Mouse (Mus musculus) G1E (cell line): Measurements from ENCODE around the gene Pde1c.

Experiments used
- CTCF ChIP-seq: IDR thresholded peaks from 2 replicates; pipeline ENCODE4 v1.5.1; 2012; ENCODE audit warnings: low read depth, low read length, inconsistent platforms, mixed read lengths
- GATA1 ChIP-seq: IDR thresholded peaks from 2 replicates; pipeline ENCODE4 v1.6.1; 2012; ENCODE audit warnings: borderline replicate concordance, low read length, inconsistent platforms, mixed read lengths
- GATA2 ChIP-seq: IDR thresholded peaks from 2 replicates; pipeline ENCODE4 v1.6.1; 2012; ENCODE audit warnings: low read depth, low read length, inconsistent platforms, borderline replicate concordance

- TF ChIP-seq CTCF (peak; percentile 11; the same call in 1 of the 2 replicates), GATA1 (no peak), GATA2 (no peak)
These were observed 519.8 kb downstream of the Pde1c start for GRCm38 (mm10) chr6:56049104-56049503.
